Mouse (Mus musculus) regulatory T cell (primary cell): Measurements from ENCODE around the gene Edc4.
"Not testable (repeated sequence)": the region's sequence is repeated elsewhere in the genome, so short reads cannot be mapped to it uniquely, and the experiment has no call there.

Experiments
- in situ Hi-C: fragments of 300-600 bp; cut with MboI, MseI; formaldehyde crosslinking; loops from one replicate; pipeline ENCODE4 v1.15.1; 2025; ENCODE audit warnings: high pct_unique_total_duplicates

The Edc4 gene

GRCm38 (mm10) chr8:105880754-105881520 is at the start of gene Edc4:
Gene Edc4 (plus strand): TSS chr8:105880881.
- in situ Hi-C loops: loop anchor here (10.0 kb wide), 1 partner anchor 54 kb away; the partner anchor contains the start of genes Ctrl and Psmb10

GRCm38 (mm10) chr8:105833740-105834139 is 46.9 kb upstream of the Edc4 start:
- in situ Hi-C loops: not testable (repeated sequence)

GRCm38 (mm10) chr8:105835318-105835717 is 45.4 kb upstream of the Edc4 start:
- in situ Hi-C loops: no loop called here

- in situ Hi-C loops: no loop called here
Measured at GRCm38 (mm10) chr8:105836991-105837390, 43.7 kb upstream of the Edc4 start.

- in situ Hi-C loops: no loop called here
Measured at GRCm38 (mm10) chr8:105839209-105839608, 41.5 kb upstream of the Edc4 start.

- in situ Hi-C loops: no loop called here
Measured at GRCm38 (mm10) chr8:105846678-105847077, 34.0 kb upstream of the Edc4 start.

GRCm38 (mm10) chr8:105850014-105850413 is 30.7 kb upstream of the Edc4 start:
- in situ Hi-C loops: no loop called here

- in situ Hi-C loops: no loop called here
Measured at GRCm38 (mm10) chr8:105850611-105851010, 30.1 kb upstream of the Edc4 start.

- in situ Hi-C loops: no loop called here
Measured at GRCm38 (mm10) chr8:105851651-105852143, 29.0 kb upstream of the Edc4 start.

GRCm38 (mm10) chr8:105852146-105852729 is 28.4 kb upstream of the Edc4 start:
- in situ Hi-C loops: no loop called here

GRCm38 (mm10) chr8:105853178-105853577 is 27.5 kb upstream of the Edc4 start, which contains the start of gene Cenpt:
Gene Cenpt (minus strand): TSS chr8:105853278.
- in situ Hi-C loops: no loop called here

GRCm38 (mm10) chr8:105854303-105854702 is 26.4 kb upstream of the Edc4 start:
- in situ Hi-C loops: no loop called here

GRCm38 (mm10) chr8:105854715-105855216 is 25.9 kb upstream of the Edc4 start, which contains the start of gene Thap11:
Gene Thap11 (plus strand): TSS chr8:105855132.
- in situ Hi-C loops: no loop called here

- in situ Hi-C loops: no loop called here
Measured at GRCm38 (mm10) chr8:105855248-105856167, 25.2 kb upstream of the Edc4 start.

- in situ Hi-C loops: no loop called here
Measured at GRCm38 (mm10) chr8:105856168-105856835, 24.4 kb upstream of the Edc4 start.

GRCm38 (mm10) chr8:105858495-105858894 is 22.2 kb upstream of the Edc4 start:
- in situ Hi-C loops: no loop called here

GRCm38 (mm10) chr8:105859314-105859713 is 21.4 kb upstream of the Edc4 start:
- in situ Hi-C loops: no loop called here

- in situ Hi-C loops: loop anchor here (5.0 kb wide), 1 partner anchor 33 kb away; the partner anchor contains the start of genes Ranbp10 and Tsnaxip1
Measured at GRCm38 (mm10) chr8:105860143-105860981, 20.3 kb upstream of the Edc4 start, which contains the start of gene Nutf2. Gene Nutf2 (plus strand): TSS chr8:105860580.

- in situ Hi-C loops: loop anchor here (5.0 kb wide), 1 partner anchor 35 kb away; the partner anchor contains the start of genes Ranbp10 and Tsnaxip1
Measured at GRCm38 (mm10) chr8:105861951-105862350, 18.7 kb upstream of the Edc4 start.
